Mouse (Mus musculus) layer of hippocampus, adult 8-10 months (tissue): ENCODE measurements around the gene Btbd35f30. TPM values are rescaled to one million over a fixed set of nuclear protein-coding genes. Genes with fewer than 3 reads are reported as not detected.
"Not testable (repeated sequence)": the region's sequence is repeated elsewhere in the genome, so short reads cannot be mapped to it uniquely, and the experiment has no call there.

ENCODE experiments used
- DNase-seq, 2 experiments: peaks; one replicate each; pipeline ENCODE4 v3.0.0; 2022; ENCODE audit warnings: low spot score in 2 of 2
- total RNA-seq, 4 experiments: library from RNA; stranded (reverse); gene quantifications; 2 replicates each; pipeline ENCODE4 v1.2.4; 2022

Btbd35f30 gene
- total RNA-seq, result not detected

- not testable (repeated sequence) for DNase-seq
These were observed at the start of gene Btbd35f30 for GRCm38 (mm10) chrX:32894325-32894724. TSS of gene Btbd35f30 (plus strand) at chrX:32894625.

- not testable (repeated sequence) for DNase-seq
These were observed 47.0 kb downstream of the Btbd35f30 start, which contains the start of gene Gm21789 for GRCm38 (mm10) chrX:32941468-32941867. TSS of gene Gm21789 (plus strand) at chrX:32941768.

Other genes with a start within 250 kb of the Btbd35f30 start
- gene Gm5926, start 243.9 kb upstream of the Btbd35f30 start, total RNA-seq, result not detected
- gene Btbd35f21, start 168.5 kb upstream of the Btbd35f30 start, total RNA-seq, result not detected
- gene Gm21789, start 47.1 kb downstream of the Btbd35f30 start, total RNA-seq, result not detected
- not detected for gene Btbd35f5, start 79.3 kb downstream of the Btbd35f30 start, total RNA-seq